Mouse (Mus musculus): ENCODE data around the gene Mef2d.

DNA sequence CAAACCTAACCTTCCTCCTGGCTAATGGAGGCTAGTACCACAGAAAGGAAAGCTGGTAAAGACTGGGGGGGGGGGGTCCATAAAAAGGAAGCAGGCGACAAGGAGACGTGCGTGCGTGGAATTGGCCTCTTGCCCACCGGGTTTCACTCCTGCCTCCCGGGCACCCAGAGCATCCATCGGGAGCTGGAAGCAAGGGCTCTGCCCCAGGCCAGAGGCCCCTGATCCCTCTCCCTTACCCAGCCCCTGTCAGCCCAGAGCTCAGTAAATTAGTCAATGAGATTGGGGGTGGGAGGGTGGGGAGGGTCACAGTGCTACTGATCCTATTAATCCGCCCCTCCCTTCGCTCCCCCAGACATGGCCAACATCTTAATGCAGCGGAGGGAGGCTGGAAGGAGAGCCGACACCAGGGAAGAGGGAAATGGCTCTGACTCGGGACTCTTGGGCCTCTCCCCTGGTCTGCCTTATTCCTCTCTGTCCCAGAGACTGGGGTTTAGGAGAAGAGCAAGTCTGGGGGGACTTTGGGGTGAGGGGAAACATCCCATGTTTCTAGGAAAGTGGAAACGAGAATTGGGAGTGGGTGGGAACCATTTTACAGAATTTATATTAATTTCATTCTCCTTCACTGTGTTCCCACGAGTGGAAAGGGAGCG is 65.4 kb downstream of the Mef2d start:
- TF ChIP-seq EP300 (IDR thresholded peaks at IDR 0.05; ENCODE audit: low read depth) (no peak), CTCF (IDR thresholded peaks at IDR 0.05; ENCODE audit: low read depth) (no peak)

All from liver, embryonic 14.5 days (tissue).